Mouse (Mus musculus) heart, postnatal 0 days (tissue): ENCODE measurements around the gene Platr17. TPM values are rescaled to one million over a fixed set of nuclear protein-coding genes. Genes with fewer than 3 reads are reported as not detected.

Experiments
- ATAC-seq: fragments of 200-750 bp; cut with Nextera tagmentation; 2 replicates; pipeline ENCODE4 v1.8.0; 2017; ENCODE audit warnings: low read depth, moderate number of reproducible peaks, moderate library complexity; ENCODE audit not compliant: insufficient read depth
- DNase-seq: peaks from one replicate; pipeline ENCODE4 v3.0.0-alpha.2; 2016; ENCODE audit warnings: low spot score
- H3K27ac ChIP-seq: fragments of 300-500 bp; sonication (generic); 2 replicates; pipeline ENCODE4 v1.5.1; 2014; ENCODE audit warnings: low read depth, mild to moderate bottlenecking
- H3K27me3 ChIP-seq: fragments of 300-500 bp; sonication (generic); 2 replicates; pipeline ENCODE4 v1.6.1; 2014; ENCODE audit warnings: low read length, mixed read lengths; ENCODE audit not compliant: control insufficient read depth, insufficient read depth
- H3K36me3 ChIP-seq: fragments of 300-500 bp; sonication (generic); replicated peaks from 2 replicates; pipeline ENCODE4 v1.6.1; 2014; ENCODE audit warnings: low read length, mixed read lengths; ENCODE audit not compliant: control insufficient read depth, insufficient read depth
- H3K4me1 ChIP-seq: fragments of 300-500 bp; sonication (generic); 2 replicates; pipeline ENCODE4 v1.6.1; 2014; ENCODE audit warnings: antibody characterized with exemption; ENCODE audit not compliant: control insufficient read depth, insufficient read depth
- H3K4me2 ChIP-seq: fragments of 300-500 bp; sonication (generic); 2 replicates; pipeline ENCODE4 v1.6.1; 2014; ENCODE audit warnings: low read depth, mild to moderate bottlenecking, low read length, moderate library complexity
- H3K4me3 ChIP-seq: fragments of 300-500 bp; sonication (generic); 2 replicates; pipeline ENCODE4 v1.5.1; 2014; ENCODE audit warnings: low read depth, low read length
- H3K9ac ChIP-seq: fragments of 300-500 bp; sonication (generic); replicated peaks from 2 replicates; pipeline ENCODE4 v1.6.1; 2014; ENCODE audit warnings: low read depth, low read length, mixed read lengths
- H3K9me3 ChIP-seq: fragments of 300-500 bp; sonication (generic); replicated peaks from 2 replicates; pipeline ENCODE4 v1.6.1; 2016; ENCODE audit warnings: low read length; ENCODE audit not compliant: control insufficient read depth
- CTCF ChIP-seq: IDR thresholded peaks from 2 replicates; pipeline ENCODE4 v1.5.1; 2016; ENCODE audit warnings: antibody characterized with exemption, control low read depth, low read depth
- EP300 ChIP-seq: IDR thresholded peaks from 2 replicates; pipeline ENCODE4 v1.6.1; 2016; ENCODE audit warnings: antibody characterized with exemption, low read depth
- WGBS: fragments of 180-500 bp; shearing (Covaris S2); extraction: QIAGEN DNeasy Blood & Tissue Kit; methylation state at CpG from one replicate; pipeline ENCODE4 v1.1.7; 2014; 5-methylcytosine and 5-hydroxymethylcytosine counted together
- polyA plus RNA-seq: library from polyadenylated mRNA; unstranded; fragments of >200 nt; fragmentation: Nextera tagmentation; extraction: Ambion mirVana; gene quantifications from 2 replicates; pipeline ENCODE4 v1.2.1, GENCODE M21; 2015
- total RNA-seq: library from RNA; depleted of rRNA; stranded (reverse); fragments of >200 nt; gene quantifications from 2 replicates; pipeline ENCODE4 v1.2.3, GENCODE M21; 2014; ENCODE audit warnings: low replicate concordance

Gene Platr17
- total and polyA plus RNA-seq, 2 experiments from 2014 or later = not detected

DNA sequence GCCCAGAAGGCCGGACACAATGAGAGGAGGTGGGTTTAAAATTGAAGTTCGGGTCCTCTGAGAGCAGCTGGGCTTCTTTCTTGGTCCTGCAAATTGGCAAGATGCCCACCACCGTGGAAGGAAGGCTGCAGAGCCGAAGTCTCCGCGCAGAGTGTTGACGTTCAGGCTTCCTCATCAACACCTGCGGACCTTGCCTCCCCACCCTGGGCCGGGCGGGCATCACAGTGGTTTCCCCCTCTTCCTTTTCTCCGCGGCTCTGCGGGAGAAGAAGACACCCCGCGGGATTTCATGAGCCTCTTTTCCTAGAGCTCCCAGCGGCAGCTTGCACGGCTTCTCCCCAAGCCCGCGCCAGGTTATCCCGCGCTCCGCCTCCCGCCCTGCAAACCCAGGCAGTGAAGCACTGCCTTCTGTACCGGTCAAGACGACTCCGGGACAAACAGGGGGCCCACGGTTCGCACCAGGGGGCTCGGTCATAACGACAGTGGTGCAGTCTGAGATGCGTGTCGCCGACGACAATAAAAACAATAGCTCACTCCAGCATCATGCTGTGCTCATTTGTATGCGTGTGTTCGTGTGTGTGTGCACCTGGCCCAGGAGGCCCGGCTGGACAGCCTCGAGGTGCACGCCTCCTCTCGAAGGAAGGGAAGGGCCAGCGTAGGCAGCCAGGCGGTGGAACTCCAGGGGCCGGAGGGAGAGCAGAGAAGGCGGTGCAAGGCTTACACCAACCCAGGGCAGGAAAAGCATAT is 3.6 kb downstream of the Platr17 start:
- Histone ChIP-seq H3K4me1 (peaks cover 8% of the 10 kb centered on the region), H3K36me3 (peaks cover 28% of the 10 kb centered on the region), H3K9me3 (no peaks in the 10 kb centered on the region), H3K4me2 (peak overlapping the region; percentile 83), H3K4me3 (peak overlapping the region; percentile 93), H3K27ac (peak overlapping the region; percentile 96), H3K27me3 (no peaks in the 10 kb centered on the region), H3K9ac (peak overlapping the region; percentile 58)
- DNase-seq (no peak), ATAC-seq (peak; percentile 18)
- no peak for TF ChIP-seq EP300
- no peak for TF ChIP-seq CTCF
- WGBS = 1% methylated on average over 42 of the region's 44 CpGs

GRCm38 (mm10) chr17:33909077-33909868 is 4.3 kb downstream of the Platr17 start, which contains the start of gene Daxx:
Gene Daxx (plus strand): TSS chr17:33909414.
- Histone ChIP-seq H3K36me3 (peaks cover 35% of the 10 kb centered on the region), H3K4me1 (peaks cover 8% of the 10 kb centered on the region), H3K9ac (peak within 1 kb of the TSS; percentile 84), H3K9me3 (no peaks in the 10 kb centered on the region), H3K4me3 (peak within 1 kb of the TSS; percentile 93), H3K27ac (peak within 1 kb of the TSS; percentile 96), H3K4me2 (peak within 1 kb of the TSS; percentile 83), H3K27me3 (no peaks in the 10 kb centered on the region)
- ATAC-seq (peak; percentile 97), DNase-seq (peak; percentile 96)
- WGBS = under 1% methylated on average over 68 of the region's 68 CpGs
- TF ChIP-seq EP300 (peak; percentile 77; the same call in 1 of the 2 replicates), CTCF (no peak)

GRCm38 (mm10) chr17:33909869-33910250 is 4.9 kb downstream of the Platr17 start:
- H3K4me1 ChIP-seq = peaks cover 8% of the 10 kb centered on the region
- no peaks in the 10 kb centered on the region for H3K27me3 ChIP-seq
- peak overlapping the region; percentile 93 for H3K4me3 ChIP-seq
- no peaks in the 10 kb centered on the region for H3K9me3 ChIP-seq
- ATAC-seq (no peak), DNase-seq (peak; percentile 21)
- H3K4me2 ChIP-seq = peak overlapping the region; percentile 83
- H3K36me3 ChIP-seq = peaks cover 41% of the 10 kb centered on the region
- H3K27ac ChIP-seq = peak overlapping the region; percentile 96
- peak overlapping the region; percentile 84 for H3K9ac ChIP-seq
- no peak for TF ChIP-seq EP300
- no peak for TF ChIP-seq CTCF
- WGBS = under 1% methylated on average over 14 of the region's 14 CpGs

- Histone ChIP-seq H3K27ac (peak overlapping the region; percentile 96), H3K9ac (peak overlapping the region; percentile 84; the same call in 1 of the 2 replicates), H3K4me3 (peak overlapping the region; percentile 93), H3K4me2 (peak overlapping the region; percentile 83), H3K4me1 (peaks cover 8% of the 10 kb centered on the region), H3K27me3 (no peaks in the 10 kb centered on the region), H3K9me3 (no peaks in the 10 kb centered on the region), H3K36me3 (peaks cover 45% of the 10 kb centered on the region)
- WGBS = 39% methylated on average over 11 of the region's 11 CpGs
- TF ChIP-seq CTCF (no peak), EP300 (no peak)
- no peak for ATAC-seq
- DNase-seq = no peak
Measured at GRCm38 (mm10) chr17:33910346-33911051, 5.6 kb downstream of the Platr17 start.
